Mouse (Mus musculus) bone marrow, adult 2 months (tissue): ENCODE data around the gene Endov. TPM values are rescaled to one million over a fixed set of nuclear protein-coding genes. Genes with fewer than 3 reads are reported as not detected.
A peak's percentile ranks its signal among the peaks of the same experiment; 100 is the strongest.

ENCODE experiments used
- H3K27ac ChIP-seq: fragments of 200-500 bp; 2 replicates; pipeline ENCODE4 v1.5.1; 2012; ENCODE audit warnings: low read depth, mild to moderate bottlenecking, control low read depth, inconsistent platforms, low read length; ENCODE audit not compliant: control insufficient read depth, poor library complexity, insufficient read depth
- H3K4me1 ChIP-seq: fragments of 200-500 bp; 2 replicates; pipeline ENCODE4 v1.6.1; 2011; ENCODE audit warnings: low read length; ENCODE audit not compliant: control insufficient read depth, insufficient read depth
- H3K4me3 ChIP-seq: fragments of 200-500 bp; replicated peaks from 2 replicates; pipeline ENCODE3; 2011; ENCODE audit warnings: mild to moderate bottlenecking, low read depth, low read length, control low read depth; ENCODE audit not compliant: control insufficient read depth
- CTCF ChIP-seq: fragments of 200-500 bp; IDR thresholded peaks from 2 replicates; pipeline ENCODE4 v1.5.1; 2011; ENCODE audit warnings: low read length, control low read depth; ENCODE audit not compliant: control insufficient read depth, insufficient read depth
- POLR2A ChIP-seq: fragments of 200-500 bp; IDR thresholded peaks from 2 replicates; pipeline ENCODE4 v1.6.1; 2011; ENCODE audit warnings: low read depth, mild to moderate bottlenecking, control low read depth, low read length, borderline replicate concordance; ENCODE audit not compliant: control insufficient read depth
- WGBS: fragments of 180-500 bp; shearing (Covaris S2); methylation state at CpG from one replicate; pipeline ENCODE4 v1.1.7; 2018; 5-methylcytosine and 5-hydroxymethylcytosine counted together
- polyA plus RNA-seq: library from polyadenylated mRNA; stranded (reverse); fragments of >200 nt; gene quantifications from 2 replicates; pipeline ENCODE4 v1.2.4, GENCODE M21; 2011; ENCODE audit warnings: low replicate concordance; ENCODE audit not compliant: missing spikeins, insufficient read depth, insufficient read length

Gene Endov
- polyA plus RNA-seq, 1 experiment = 23.5 TPM

- WGBS = 83% methylated on average over 5 of the region's 5 CpGs
- TF ChIP-seq CTCF (no peak), POLR2A (no peak)
These were observed 5.0 kb downstream of the Endov start for GRCm38 (mm10) chr11:119496147-119496546.

GRCm38 (mm10) chr11:119497451-119497850, 6.3 kb downstream of the Endov start:
- no peak for TF ChIP-seq POLR2A
- no peak for TF ChIP-seq CTCF
- H3K27ac ChIP-seq = no peak overlapping the region
- WGBS = 87% methylated on average over 4 of the region's 4 CpGs

More at GRCm38 (mm10) chr11:119496147-119496546, 5.0 kb downstream of the Endov start:
- H3K27ac ChIP-seq = no peak overlapping the region
- H3K4me1 ChIP-seq = no peaks in the 10 kb centered on the region
- H3K4me3 ChIP-seq = no peak overlapping the region

GRCm38 (mm10) chr11:119499297-119499696, 8.2 kb downstream of the Endov start:
- Histone ChIP-seq H3K27ac (no peak overlapping the region), H3K4me1 (no peaks in the 10 kb centered on the region), H3K4me3 (no peak overlapping the region)
- TF ChIP-seq POLR2A = no peak
- TF ChIP-seq CTCF = no peak
- WGBS = 81% methylated on average over 4 of the region's 4 CpGs

More at GRCm38 (mm10) chr11:119497451-119497850, 6.3 kb downstream of the Endov start:
- Histone ChIP-seq H3K4me3 (no peak overlapping the region), H3K4me1 (no peaks in the 10 kb centered on the region)

GRCm38 (mm10) chr11:119500011-119500410, 8.9 kb downstream of the Endov start:
- Histone ChIP-seq H3K4me3 (no peak overlapping the region), H3K4me1 (no peaks in the 10 kb centered on the region), H3K27ac (no peak overlapping the region)
- TF ChIP-seq POLR2A = no peak
- no peak for TF ChIP-seq CTCF
- 84% methylated on average over 2 of the region's 2 CpGs for WGBS

- Histone ChIP-seq H3K4me1 (no peaks in the 10 kb centered on the region), H3K4me3 (no peak overlapping the region), H3K27ac (no peak overlapping the region)
- TF ChIP-seq CTCF = peak; percentile 97
- no peak for TF ChIP-seq POLR2A
These were observed 12.5 kb downstream of the Endov start for GRCm38 (mm10) chr11:119503675-119504074.

- 87% methylated on average over 4 of the region's 4 CpGs for WGBS
- no peak overlapping the region for H3K27ac ChIP-seq
- no peak overlapping the region for H3K4me3 ChIP-seq
- TF ChIP-seq CTCF = no peak
- no peak for TF ChIP-seq POLR2A
- H3K4me1 ChIP-seq = no peaks in the 10 kb centered on the region
These were observed 15.2 kb downstream of the Endov start for GRCm38 (mm10) chr11:119506386-119506785.

- 83% methylated on average over 8 of the region's 8 CpGs for WGBS
- H3K4me3 ChIP-seq = no peak overlapping the region
- no peak overlapping the region for H3K27ac ChIP-seq
- no peaks in the 10 kb centered on the region for H3K4me1 ChIP-seq
- TF ChIP-seq CTCF (no peak), POLR2A (no peak)
These were observed 16.6 kb downstream of the Endov start for GRCm38 (mm10) chr11:119507772-119508171.

GRCm38 (mm10) chr11:119509165-119509776, 18.1 kb downstream of the Endov start:
- TF ChIP-seq CTCF = no peak
- TF ChIP-seq POLR2A = no peak
- H3K4me3 ChIP-seq = no peak overlapping the region
- WGBS = 82% methylated on average over 5 of the region's 5 CpGs

More at GRCm38 (mm10) chr11:119509165-119509776, 18.1 kb downstream of the Endov start:
- Histone ChIP-seq H3K27ac (no peak overlapping the region), H3K4me1 (no peaks in the 10 kb centered on the region)
